Mouse (Mus musculus) gastrocnemius, adult 18-20 months (tissue): ENCODE results near the gene Dgkb. TPM values are rescaled to one million over a fixed set of nuclear protein-coding genes. Genes with fewer than 3 reads are reported as not detected.

Source experiments
- DNase-seq: peaks from one replicate; pipeline ENCODE4 v3.0.0; 2021; ENCODE audit warnings: low spot score
- total RNA-seq, 2 experiments: library from RNA; stranded (reverse); gene quantifications; 2 replicates each; pipeline ENCODE4 v1.2.3; 2021

Gene Dgkb
- total RNA-seq, 2 experiments from 2014 or later: 0.50 to 1.1 TPM

DNA sequence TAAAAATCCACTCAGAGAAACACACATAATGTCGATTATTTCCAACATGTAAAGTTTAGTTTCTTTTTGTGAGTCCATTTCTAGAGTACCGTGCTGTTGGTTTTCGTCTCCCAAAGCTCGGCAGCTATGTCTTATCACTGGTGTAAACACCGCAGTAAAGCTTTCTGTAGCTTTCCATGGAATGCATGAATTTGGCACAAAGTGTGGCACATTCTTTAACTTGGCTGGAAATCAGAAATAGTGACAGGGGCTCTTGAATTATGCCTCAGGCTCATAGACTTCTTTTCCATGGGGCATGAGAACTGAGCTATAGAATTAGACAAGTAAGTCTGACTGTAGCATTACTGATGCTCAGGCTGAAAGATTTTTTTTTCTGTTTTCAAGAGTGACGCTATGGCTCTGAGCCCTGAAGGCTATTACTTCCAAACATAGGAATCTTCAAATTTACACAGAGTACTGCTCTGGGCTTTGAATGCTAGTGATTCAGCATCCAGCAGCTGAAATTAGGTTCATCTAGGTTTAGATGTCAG, 179.0 kb downstream of the Dgkb start:
- no peak for DNase-seq

DNA sequence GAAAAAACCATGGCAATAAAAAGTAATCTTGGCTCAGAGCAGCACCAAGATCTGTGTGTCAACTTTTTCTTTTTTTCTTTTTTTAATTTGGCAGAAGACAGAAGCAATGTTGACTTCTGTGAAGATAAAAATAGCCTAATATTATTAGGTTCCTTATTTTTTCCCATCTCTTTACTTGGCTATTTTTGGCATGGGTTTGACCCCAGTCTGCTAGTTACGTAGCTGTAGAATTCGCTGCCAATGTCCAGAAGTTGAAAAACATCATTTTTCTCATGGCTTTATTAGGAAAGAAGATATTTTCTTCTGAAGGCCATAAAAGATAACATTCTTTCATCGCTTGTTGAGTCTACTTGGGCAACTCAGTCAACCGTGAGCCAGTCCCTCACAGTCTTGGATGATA, 200.1 kb downstream of the Dgkb start:
- no peak for DNase-seq

DNA sequence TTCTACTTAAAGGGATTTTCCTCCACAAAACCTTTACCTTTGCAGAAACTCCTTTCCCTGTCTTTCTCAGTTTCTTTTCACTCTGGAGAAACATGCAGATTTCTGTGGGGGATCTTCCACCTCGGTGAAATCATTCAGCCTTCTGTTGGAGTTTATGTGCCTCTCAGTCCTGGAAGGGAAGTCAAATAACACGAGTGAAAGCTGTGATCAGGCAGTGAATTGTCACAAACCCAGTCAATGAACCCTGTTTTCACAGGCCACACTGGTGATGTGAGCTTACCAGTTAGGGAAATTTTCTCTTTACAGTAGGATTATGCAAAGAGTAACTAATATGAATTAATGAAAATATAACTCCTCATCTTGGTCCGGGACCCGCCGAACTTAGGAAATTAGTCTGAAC, 229.7 kb downstream of the Dgkb start:
- no peak for DNase-seq

DNA sequence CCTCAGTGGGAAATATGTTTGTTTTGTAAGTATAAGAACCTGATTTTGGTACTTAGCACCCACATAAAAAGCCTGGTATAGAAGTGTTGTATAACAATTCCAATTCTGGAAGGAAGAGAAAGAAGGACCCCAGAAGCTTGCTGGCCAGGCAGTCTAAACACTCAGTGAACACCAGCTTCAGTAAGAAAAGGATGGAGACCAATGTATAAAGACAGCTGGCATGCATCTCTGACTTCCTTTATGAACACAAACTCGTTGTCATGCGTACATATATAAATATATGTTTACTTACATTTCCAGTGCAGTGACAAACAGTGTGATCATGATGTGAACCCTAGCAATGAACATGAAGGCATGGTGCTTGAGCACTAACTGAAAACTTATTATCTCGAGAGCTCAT, 270.7 kb downstream of the Dgkb start:
- no peak for DNase-seq

DNA sequence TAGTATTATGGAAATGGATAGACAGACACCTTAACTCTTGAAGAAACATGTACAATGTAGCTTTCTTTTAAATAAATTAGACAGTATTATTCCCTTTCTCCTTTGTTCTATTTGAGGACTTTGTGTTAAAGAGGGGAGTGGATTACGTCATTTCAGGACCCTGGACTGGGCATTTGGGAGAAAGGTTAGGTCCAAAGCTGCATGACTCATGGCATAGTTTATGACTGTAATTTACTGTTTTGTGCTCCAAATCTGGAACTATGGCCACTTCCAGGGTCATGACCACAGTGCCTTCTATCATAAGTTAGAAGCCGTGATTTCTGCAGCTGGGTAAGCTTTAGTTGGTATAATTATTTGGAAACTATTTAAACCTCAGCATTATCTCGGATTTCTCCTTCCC, 294.4 kb downstream of the Dgkb start:
- DNase-seq: no peak

DNA sequence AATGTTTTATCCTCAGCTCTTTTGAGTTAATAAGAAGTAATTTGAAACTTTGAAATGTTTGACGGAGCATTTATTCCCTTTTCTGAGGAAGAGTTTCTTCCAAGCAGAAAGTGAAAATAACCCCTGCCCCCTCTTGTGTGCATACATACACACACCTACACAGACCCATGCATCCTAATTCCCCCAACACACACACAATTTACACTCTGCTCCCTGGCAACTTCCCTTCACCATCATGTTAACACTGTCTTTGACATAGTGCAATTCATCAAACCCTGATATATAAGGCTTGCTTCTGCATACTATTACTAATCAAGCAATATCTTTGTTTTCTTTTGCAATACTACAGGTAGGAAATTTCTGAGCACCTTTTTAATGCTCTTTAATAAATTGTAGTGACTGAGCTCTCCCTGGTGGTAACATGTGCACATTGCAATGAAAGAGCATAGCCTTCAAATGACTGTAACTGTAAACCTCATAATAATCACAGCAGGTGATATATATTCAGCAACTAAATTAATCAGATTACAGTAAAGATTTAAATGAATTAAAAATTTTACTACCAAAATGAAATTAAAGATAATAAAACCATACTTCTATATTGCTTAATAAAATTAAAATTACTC, 297.6 kb downstream of the Dgkb start:
- no peak for DNase-seq

DNA sequence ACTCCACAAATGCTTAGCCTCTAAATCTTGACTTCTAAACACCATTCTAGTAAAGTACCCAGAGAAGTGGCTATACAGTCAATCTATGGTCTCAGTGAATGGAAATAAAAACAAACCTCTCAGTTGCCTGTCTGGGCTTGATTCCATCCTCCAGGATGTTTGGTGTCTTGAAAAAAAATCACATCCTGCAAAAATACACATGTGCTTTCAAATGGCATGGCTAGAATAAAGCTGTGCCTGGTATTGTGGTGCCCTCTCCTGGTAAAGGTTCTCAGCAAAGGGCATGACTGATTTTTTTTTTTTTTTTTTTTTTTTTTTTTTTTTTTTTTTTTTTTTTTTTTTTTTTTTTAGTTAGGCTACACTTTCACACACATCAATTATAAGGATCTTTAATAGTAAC, 306.0 kb downstream of the Dgkb start:
- no peak for DNase-seq

DNA sequence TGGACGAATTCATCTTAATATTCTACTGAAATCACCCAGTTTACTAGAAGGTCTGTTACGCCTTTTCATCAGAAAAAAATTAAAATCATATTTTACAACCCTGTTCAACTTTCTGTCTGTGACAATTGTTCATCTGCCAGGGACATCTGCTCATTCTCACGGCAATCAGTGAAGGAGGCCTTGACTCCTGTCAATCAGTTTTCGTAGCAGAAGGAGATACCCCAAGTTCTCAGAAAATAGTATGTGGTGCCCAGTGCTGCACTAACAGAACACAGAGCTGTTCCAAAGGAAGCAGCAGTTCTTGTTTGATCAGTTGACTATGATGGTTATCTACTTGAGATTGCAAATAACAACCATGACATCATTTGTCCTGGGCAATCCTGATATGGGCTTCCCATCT, 307.8 kb downstream of the Dgkb start:
- no peak for DNase-seq

DNA sequence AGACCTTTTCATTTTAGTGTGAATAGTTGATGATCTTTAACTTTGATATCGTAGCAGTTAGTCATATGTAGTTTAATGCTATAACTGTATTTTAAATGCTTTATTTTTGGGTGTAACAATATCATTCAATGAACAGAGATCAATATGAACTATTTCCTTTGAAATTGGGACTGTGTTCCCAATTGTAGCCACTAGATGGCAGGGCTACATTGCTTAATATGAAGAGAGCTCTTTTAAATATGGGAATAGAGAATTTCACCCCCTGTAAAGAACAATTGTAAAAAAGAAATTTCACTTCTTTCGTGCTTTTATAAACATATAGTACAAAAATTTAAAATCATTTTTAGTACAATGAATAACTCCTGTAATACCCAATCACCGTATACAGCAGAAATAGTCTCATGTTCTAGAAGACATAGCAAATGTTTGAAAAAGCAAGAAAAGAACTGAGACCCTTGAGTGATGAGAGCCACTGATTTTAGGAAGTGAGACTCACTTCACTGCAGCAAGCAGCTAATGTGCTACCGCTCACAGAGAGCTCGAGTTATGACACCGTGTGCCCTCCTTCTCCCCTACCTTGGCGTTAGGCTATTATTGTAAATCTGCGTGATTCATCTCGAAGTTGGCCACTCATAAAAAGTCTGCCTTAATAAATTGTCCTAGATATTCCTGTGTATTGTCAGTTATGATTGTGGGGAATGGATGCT, 312.8 kb downstream of the Dgkb start:
- no peak for DNase-seq

DNA sequence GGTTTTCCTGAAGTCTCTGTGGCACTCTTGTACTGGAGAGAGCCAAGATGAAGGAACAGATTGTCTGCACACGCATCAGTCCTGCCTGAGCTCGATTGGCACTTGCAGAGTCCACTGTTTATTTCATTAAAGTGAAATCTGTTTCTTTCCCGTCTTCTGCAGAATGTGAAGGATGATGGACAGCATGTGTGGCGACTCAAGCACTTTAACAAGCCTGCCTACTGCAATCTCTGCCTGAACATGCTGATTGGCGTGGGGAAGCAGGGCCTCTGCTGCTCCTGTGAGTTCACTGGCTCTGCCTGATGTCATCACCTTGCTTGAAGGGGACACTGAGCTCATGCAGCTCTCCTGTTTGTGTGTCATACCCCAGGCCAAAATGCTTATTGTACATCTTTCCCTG, 318.9 kb downstream of the Dgkb start:
- DNase-seq: no peak

DNA sequence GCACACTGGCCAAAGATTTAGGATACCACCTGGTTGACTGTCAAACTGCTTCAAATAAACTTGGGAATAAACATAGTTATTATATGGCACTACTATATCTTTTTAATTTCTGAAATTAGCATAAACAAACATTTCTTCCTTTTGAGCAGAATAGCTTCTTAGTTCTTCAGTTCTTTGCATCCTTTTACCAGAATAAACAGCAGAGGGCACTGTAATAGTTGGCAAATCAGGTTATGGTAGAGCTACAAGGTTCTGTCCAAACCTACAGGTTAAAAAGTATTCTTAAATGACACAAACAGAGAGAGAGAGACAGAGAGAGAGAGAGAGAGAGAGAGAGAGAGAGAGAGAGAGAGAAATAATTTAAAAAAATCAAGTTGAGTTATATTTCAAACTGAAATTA, 322.5 kb downstream of the Dgkb start:
- no peak for DNase-seq

DNA sequence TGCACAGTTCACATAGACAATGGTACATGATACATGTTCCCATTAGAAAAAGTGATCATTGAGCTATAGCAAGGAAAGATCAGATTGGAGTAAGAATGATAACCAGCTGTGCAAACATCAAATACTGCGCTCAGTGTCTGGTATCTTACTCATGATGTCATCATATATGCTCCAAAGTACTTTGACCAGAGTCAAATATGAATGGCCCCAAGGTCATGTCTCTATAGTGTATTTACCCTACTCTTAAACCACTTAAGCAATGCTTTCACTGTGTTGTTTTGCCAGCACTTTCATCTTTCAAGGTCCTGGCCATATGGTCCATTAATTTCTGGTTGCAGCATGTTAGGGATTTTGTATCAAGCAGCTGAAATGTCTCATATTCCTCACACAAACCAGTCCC, 415.1 kb downstream of the Dgkb start:
- DNase-seq: no peak

DNA sequence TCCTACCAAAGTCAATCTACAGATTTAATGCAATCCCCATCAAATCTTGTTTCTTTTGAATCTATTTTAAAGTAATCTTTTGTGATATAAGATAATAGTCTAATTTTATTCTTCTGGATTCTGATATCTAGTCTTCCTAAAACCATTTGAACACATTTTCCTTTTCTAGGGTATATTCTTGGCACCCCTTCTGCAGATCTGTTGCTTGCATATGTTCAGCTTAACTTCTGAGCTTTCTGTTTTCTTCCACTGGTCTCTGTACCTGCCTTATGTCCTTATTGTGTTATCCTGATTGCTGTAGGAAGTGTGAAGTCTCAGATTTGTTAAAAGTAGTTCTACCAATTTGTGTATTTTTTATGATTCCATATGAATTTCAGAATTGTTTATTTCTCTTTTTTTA, 451.3 kb downstream of the Dgkb start:
- no peak for DNase-seq

DNA sequence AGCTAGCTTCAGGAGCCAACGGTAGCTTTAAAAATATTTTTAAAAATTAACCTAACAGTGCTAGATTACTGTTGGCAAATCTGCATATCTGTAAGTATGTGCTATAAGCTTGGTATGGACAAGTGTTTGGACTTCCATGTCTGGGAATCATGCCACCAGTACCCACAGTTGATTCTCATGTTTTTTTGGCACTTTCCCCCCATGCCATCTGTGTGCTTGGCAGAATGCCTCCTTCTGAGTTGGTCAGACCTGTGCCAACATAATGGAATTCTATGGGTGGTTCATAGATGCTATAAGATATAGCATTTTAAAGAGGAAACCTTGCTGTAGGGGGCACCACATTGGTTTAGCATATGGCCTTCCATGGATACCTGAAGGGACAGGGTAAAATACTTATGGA, 484.0 kb downstream of the Dgkb start:
- DNase-seq: no peak

DNA sequence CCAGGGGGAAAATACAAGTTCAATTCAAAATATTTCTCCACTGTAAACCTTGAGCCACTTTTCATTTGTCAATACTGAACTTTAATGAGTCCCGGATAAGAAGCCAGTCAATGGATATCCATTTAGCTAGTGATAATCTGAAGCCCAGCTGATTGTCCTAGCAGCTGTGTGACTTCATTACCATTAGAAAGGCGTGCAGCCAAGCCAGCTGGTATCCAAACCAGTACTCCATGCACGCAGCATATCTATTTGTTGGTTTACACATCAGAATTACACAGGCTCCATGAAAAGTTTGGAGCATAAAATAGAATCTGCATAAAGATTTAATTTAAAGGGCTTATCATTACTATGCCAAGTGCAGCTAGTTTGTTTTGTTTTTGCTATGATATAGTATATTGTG, 486.3 kb downstream of the Dgkb start:
- DNase-seq: no peak

DNA sequence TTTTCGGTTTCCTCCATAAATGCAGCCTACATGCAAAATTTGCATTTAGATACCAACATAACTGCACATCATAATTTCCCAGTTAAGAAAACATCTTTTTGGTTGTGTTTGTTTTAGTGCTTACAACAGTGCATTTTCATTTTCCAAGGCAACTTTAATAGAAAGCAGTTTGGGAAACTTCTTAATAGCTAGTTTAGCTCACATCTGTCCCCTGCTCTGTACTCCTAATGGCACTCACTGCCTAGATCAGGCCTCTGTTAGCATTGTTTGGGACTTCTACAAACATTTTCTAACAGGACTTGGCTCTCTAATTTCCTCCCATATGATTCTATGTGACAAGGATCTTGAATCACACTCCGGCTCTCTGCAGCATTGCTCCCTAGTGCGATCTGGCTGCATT, 486.7 kb downstream of the Dgkb start:
- no peak for DNase-seq

DNA sequence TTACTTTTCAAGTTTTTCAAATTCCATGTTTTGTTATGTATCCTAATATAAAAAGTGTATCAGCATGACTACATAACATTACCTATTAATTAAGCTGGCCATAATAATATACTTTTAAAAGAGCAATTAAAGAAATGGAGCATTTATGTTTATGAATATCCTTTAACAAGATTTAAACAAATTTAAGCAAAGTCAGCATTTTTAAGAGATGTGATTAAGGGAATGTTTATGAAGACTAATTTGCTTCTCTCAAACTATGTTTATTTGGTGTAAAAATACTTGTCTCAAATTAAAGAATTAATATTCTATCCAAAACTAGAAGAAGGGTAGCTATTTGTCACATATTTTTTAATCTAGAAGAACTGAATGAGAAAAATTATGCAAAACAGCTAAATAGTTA, 492.4 kb downstream of the Dgkb start:
- no peak for DNase-seq

DNA sequence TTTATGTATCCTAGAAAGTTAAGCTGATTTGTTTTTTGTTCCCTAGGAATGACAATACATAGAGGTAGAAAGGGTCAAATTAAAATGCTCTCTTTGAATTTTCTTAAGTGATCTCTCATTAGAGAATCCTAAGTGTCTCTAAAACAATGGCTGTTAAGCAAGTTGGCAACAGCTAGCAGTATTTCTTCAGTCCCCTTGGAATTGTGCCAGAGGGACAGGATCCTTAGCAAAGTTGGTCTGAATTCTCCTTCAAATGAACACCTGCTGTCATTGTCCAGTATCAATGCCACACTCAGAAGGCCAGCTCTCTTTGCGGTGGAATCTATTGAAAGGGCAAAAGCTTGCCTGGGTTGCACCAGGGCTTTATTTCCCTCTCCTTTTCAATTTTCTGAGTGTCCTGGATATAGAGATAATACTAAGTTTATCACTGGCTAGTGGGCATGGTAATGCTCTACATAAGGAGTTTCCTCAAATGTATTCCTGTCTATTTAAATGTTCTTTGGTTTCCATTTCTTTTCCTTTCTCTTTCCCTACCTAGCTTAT, 510.3 kb downstream of the Dgkb start:
- no peak for DNase-seq

DNA sequence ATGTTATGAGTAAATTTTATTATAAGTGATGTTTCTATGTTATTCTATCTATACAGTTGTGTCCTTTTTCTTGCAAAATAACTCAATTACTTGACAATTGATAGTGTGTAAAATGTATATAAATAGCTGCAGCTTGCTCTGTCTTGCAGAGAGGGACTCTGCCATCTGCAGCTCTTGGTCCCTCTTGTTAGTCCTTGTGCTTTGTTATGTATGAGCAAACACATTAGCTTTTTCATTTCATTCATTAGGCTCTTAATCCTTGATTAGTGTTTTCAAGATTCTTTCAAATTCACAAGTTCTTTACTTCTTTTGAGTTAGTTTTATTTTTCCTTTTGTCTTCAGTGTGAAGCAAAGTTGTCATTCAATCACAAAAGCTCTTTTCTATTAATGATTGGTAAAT, 511.3 kb downstream of the Dgkb start:
- no peak for DNase-seq

DNA sequence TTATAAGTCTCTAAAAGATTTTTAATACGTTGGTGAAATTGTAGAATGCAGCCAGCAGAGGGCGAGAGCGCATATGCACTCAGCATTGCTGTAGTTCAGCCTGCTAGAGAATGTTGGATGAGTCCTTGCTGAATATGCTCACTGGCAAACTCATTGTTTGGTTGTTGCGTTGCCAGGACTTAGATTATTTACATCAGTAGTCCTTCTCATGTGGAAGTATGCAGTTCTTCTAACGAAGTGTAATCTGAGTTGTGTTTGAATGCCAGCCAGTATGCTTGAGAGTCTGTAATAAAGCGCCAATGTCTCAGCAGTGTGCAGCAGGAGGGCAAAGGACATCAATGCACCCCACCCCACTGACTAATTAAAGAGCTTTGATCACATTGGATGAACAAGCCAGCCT, 525.1 kb downstream of the Dgkb start:
- peak; percentile 7 for DNase-seq

DNA sequence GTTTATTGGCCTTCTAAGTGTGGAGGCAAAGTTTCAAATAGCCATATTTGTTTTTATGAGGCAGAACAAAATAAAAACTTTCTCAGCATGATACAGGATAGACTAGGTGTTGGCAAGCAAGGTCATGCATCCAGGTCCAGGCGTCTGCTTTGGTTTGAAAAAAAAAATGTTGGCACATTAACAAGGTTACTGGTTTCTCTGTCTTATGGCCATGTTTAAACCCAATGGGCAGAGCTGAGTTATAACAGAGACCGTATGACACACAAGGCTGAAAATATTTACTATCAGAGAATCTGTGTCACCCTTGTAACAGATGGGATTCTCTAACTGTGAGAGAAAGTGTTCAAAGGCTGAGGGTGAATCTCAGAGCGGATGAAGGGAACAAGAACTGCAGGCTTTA, 535.0 kb downstream of the Dgkb start:
- no peak for DNase-seq

DNA sequence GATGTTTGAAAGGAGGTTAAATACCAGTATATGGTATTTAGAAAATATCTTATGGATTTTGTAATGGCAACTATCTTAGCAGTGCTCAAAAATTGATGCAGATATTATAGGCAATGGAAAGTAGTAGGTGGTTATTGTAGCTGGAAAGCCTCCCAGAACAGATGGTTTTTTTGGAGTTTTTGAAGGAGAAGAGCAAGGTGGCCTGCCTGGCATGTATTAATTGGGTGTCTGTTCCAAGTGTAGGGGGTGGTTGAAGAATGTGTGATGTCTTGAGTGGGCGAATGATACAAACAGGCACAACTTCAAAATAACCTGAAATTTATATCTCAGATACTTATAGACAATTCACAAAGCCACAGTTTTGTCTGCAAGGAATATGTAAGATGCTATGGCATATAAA, 538.9 kb downstream of the Dgkb start:
- no peak for DNase-seq

DNA sequence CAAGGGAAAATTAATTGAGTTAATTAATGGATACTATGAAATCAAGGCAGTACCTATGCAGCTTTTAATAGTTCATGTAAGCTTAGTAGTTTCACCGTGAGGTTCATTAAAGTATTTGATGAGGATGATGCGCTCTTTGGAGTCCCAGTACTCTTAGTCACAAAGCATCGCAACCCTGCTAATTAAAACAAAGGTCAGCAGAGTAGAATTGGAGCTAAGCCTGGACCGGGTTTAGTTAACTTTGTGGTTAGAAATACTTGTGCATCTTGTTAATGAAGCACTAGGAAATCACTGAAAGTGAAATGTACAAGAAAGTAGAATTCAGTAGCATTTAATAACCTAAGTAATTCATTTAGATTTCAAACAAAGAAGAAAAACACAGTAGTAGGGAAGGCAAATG, 544.0 kb downstream of the Dgkb start:
- no peak for DNase-seq
